Mouse (Mus musculus) liver, postnatal 0 days (tissue): ENCODE data around the gene Grm5.

ENCODE experiments used
- CTCF ChIP-seq: sonication (generic); IDR thresholded peaks from 2 replicates; pipeline ENCODE4 v1.5.1; 2016; ENCODE audit warnings: antibody characterized with exemption, low read depth
- EP300 ChIP-seq: IDR thresholded peaks from 2 replicates; pipeline ENCODE4 v1.6.1; 2016; ENCODE audit warnings: antibody characterized with exemption, low read depth, mild to moderate bottlenecking

GRCm38 (mm10) chr7:87583868-87584267 lies at the start of gene Grm5:
- TF ChIP-seq CTCF (no peak), EP300 (no peak)
